Mouse (Mus musculus) liver, adult 2 months (tissue): Measurements from ENCODE around the gene Syt3.

Experiments
- CTCF ChIP-seq: fragments of 200-500 bp; IDR thresholded peaks from 2 replicates; pipeline ENCODE4 v1.5.1; 2011; ENCODE audit warnings: low read depth, low read length, control low read depth
- POLR2A ChIP-seq: fragments of 200-500 bp; IDR thresholded peaks from 2 replicates; pipeline ENCODE4 v1.6.1; 2011; ENCODE audit warnings: low read length, control low read depth; ENCODE audit not compliant: insufficient read depth; ENCODE audit errors: extremely low read depth

- TF ChIP-seq POLR2A (no peak), CTCF (no peak)
Measured at GRCm38 (mm10) chr7:44378290-44378689, 5.6 kb upstream of the Syt3 start.
